Mouse (Mus musculus) intestine, embryonic 16.5 days (tissue): ENCODE measurements at regions not wholly inside any gene's neighbourhood (a gene's known extent, or its start where the extent isn't known, plus 50 kb on each side); places are given as distances from the start of the nearest gene placed in this dataset.

Experiments used
- ATAC-seq: fragments of 200-750 bp; cut with Nextera tagmentation; 2 replicates; pipeline ENCODE4 v1.8.0; 2017; ENCODE audit warnings: moderate TSS enrichment, moderate library complexity
- H3K27ac ChIP-seq: fragments of 300-500 bp; sonication (generic); 2 replicates; pipeline ENCODE4 v1.5.1; 2014; ENCODE audit warnings: mild to moderate bottlenecking, low read length
- H3K27me3 ChIP-seq: fragments of 300-500 bp; sonication (generic); replicated peaks from 2 replicates; pipeline ENCODE4 v1.6.1; 2014; ENCODE audit warnings: low read length, control low read depth, mixed read lengths; ENCODE audit not compliant: control insufficient read depth, insufficient read depth
- H3K36me3 ChIP-seq: fragments of 300-500 bp; sonication (generic); 2 replicates; pipeline ENCODE4 v1.6.1; 2014; ENCODE audit warnings: low read length, control low read depth; ENCODE audit not compliant: control insufficient read depth, insufficient read depth
- H3K4me1 ChIP-seq: fragments of 300-500 bp; sonication (generic); 2 replicates; pipeline ENCODE4 v1.6.1; 2014; ENCODE audit warnings: low read length, control low read depth, mixed read lengths; ENCODE audit not compliant: control insufficient read depth, insufficient read depth
- H3K4me2 ChIP-seq: fragments of 300-500 bp; sonication (generic); 2 replicates; pipeline ENCODE4 v1.6.1; 2014; ENCODE audit warnings: low read depth, low read length, control low read depth
- H3K4me3 ChIP-seq: fragments of 300-500 bp; sonication (generic); 2 replicates; pipeline ENCODE4 v1.5.1; 2014; ENCODE audit warnings: mild to moderate bottlenecking, low read length
- H3K9ac ChIP-seq: fragments of 300-500 bp; sonication (generic); 2 replicates; pipeline ENCODE4 v1.6.1; 2014; ENCODE audit warnings: low read depth, low read length
- H3K9me3 ChIP-seq: fragments of 300-500 bp; sonication (generic); 2 replicates; pipeline ENCODE4 v1.6.1; 2016; ENCODE audit warnings: low read length, control low read depth; ENCODE audit not compliant: control insufficient read depth
- WGBS: fragments of 180-500 bp; shearing (Covaris S2); extraction: QIAGEN DNeasy Blood & Tissue Kit; methylation state at CpG from one replicate; pipeline ENCODE4 v1.1.7; 2014; 5-methylcytosine and 5-hydroxymethylcytosine counted together

- no peak for ATAC-seq
- Histone ChIP-seq H3K27ac (no peak overlapping the region), H3K4me2 (no peak overlapping the region), H3K4me3 (no peak overlapping the region), H3K9me3 (no peaks in the 10 kb centered on the region), H3K27me3 (no peaks in the 10 kb centered on the region), H3K36me3 (no peaks in the 10 kb centered on the region), H3K4me1 (no peaks in the 10 kb centered on the region), H3K9ac (no peak overlapping the region)
- whole genome bisulfite sequencing: 78% methylated on average over 4 of the region's 4 CpGs
These were observed 190.6 kb upstream of the Tapt1 start for GRCm38 (mm10) chr5:44416844-44417589.

DNA sequence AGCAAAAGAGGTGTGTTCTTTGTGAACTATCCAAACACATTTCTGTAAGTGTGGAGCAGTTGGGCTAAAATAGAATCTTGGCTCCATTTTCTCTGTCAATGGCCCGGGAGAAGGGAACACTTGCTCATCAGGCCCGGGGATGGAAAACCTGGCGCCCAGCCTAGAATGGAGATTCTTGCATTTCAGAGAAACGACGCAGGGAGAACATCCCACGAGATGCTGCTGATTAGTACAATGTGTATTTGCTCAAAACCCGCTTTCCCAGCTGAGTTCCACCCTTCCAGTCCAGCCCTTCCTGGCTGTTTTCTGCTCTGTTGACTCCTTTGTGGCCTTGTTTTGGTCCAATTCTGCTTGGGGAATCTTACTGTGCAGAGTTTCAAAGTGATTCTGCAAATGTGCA lies 188.0 kb upstream of the Tapt1 start:
- H3K27ac ChIP-seq: peak overlapping the region; percentile 64; the same call in 1 of the 2 replicates

DNA sequence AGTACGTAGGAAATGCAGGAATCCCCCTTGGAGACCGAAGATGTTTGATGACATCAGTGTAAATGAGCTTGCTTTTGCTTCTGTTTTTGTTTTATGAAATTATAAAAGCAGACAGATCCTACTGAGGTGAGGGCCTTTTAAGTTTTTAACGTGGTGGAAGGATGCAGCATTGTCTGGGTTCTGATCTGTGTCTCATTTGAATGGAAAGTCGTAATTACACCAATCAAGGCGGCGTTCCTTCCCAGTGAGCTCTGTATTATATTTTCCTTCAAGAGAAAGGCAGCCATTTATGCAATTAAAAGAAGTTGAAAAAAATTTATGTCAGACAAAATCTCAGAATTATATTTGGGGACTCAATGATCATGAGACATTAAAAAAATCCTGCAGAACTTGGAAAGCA lies 176.9 kb upstream of the Tapt1 start:
- H3K27me3 ChIP-seq: no peaks in the 10 kb centered on the region
- H3K4me3 ChIP-seq: no peak overlapping the region
- H3K4me1 ChIP-seq: no peaks in the 10 kb centered on the region
- ATAC-seq: no peak
- no peak overlapping the region for H3K27ac ChIP-seq
- H3K4me2 ChIP-seq: no peak overlapping the region
- H3K9me3 ChIP-seq: no peaks in the 10 kb centered on the region
- H3K36me3 ChIP-seq: no peaks in the 10 kb centered on the region
- whole genome bisulfite sequencing: 76% methylated on average over 6 of the region's 6 CpGs
- no peak overlapping the region for H3K9ac ChIP-seq

More for the DNA sequence above, 188.0 kb upstream of the Tapt1 start:
- no peak overlapping the region for H3K4me3 ChIP-seq
- no peaks in the 10 kb centered on the region for H3K9me3 ChIP-seq
- H3K27me3 ChIP-seq: no peaks in the 10 kb centered on the region
- no peaks in the 10 kb centered on the region for H3K4me1 ChIP-seq
- ATAC-seq: peak; percentile 55; the same call in 1 of the 2 replicates
- H3K9ac ChIP-seq: no peak overlapping the region
- no peak overlapping the region for H3K4me2 ChIP-seq
- no peaks in the 10 kb centered on the region for H3K36me3 ChIP-seq
- 39% methylated on average over 7 of the region's 7 CpGs for WGBS

DNA sequence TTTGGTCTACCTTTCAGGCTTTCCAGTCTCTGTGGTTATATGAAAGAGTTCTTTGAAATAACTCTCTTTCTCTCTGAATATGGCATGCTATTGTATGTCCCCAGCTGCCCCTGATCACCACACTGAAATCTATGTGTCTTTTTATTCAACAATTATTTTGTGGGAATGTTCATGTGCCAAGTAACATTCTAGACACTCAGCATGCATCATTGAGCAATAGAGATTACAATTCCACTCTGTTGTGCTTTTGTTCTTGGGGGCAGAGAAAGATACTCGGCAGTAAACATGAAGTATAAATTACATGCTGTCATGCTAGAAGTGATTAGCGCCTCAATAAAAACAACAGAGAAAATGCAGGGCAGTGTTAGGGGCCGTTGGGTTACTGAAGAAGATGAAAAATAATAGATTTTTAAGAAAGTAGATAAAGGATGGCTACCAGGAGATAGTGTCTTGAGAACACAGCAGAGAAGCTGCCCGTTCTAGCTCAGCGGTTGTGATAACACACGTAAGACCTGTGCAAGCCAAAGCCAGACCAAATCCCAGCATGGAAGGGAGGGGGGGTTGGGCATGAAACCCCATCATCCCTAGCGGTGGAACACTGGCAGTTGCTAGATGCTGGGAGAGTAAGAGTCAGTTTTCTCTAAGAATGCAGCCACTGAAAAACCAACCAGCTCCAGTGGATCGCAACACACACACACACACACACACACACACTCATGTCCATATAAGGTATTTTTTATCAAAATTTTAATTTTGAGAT lies 174.3 kb upstream of the Tapt1 start:
- Histone ChIP-seq H3K4me1 (no peaks in the 10 kb centered on the region), H3K27me3 (no peaks in the 10 kb centered on the region), H3K4me3 (no peak overlapping the region), H3K4me2 (no peak overlapping the region), H3K27ac (no peak overlapping the region), H3K9ac (no peak overlapping the region), H3K36me3 (no peaks in the 10 kb centered on the region), H3K9me3 (no peaks in the 10 kb centered on the region)
- WGBS: 76% methylated on average over 8 of the region's 8 CpGs
- no peak for ATAC-seq

- no peak for ATAC-seq
- no peaks in the 10 kb centered on the region for H3K27me3 ChIP-seq
- no peak overlapping the region for H3K4me3 ChIP-seq
- 50% methylated on average over 6 of the region's 6 CpGs for WGBS
- no peak overlapping the region for H3K4me2 ChIP-seq
- H3K9me3 ChIP-seq: no peaks in the 10 kb centered on the region
- no peaks in the 10 kb centered on the region for H3K36me3 ChIP-seq
- H3K27ac ChIP-seq: no peak overlapping the region
- no peaks in the 10 kb centered on the region for H3K4me1 ChIP-seq
- no peak overlapping the region for H3K9ac ChIP-seq
These were observed 160.9 kb upstream of the Tapt1 start for GRCm38 (mm10) chr5:44387237-44387810.

- Histone ChIP-seq H3K4me3 (no peak overlapping the region), H3K9me3 (no peaks in the 10 kb centered on the region), H3K4me2 (no peak overlapping the region), H3K9ac (no peak overlapping the region), H3K36me3 (no peaks in the 10 kb centered on the region), H3K4me1 (no peaks in the 10 kb centered on the region), H3K27me3 (no peaks in the 10 kb centered on the region), H3K27ac (no peak overlapping the region)
- no peak for ATAC-seq
- WGBS: 47% methylated on average over 6 of the region's 6 CpGs
These were observed 159.8 kb upstream of the Tapt1 start for GRCm38 (mm10) chr5:44386176-44386575.

GRCm38 (mm10) chr5:44383049-44383448 lies 156.6 kb upstream of the Tapt1 start:
- Histone ChIP-seq H3K4me2 (no peak overlapping the region), H3K27ac (no peak overlapping the region), H3K36me3 (no peaks in the 10 kb centered on the region), H3K4me3 (no peak overlapping the region), H3K9me3 (no peaks in the 10 kb centered on the region), H3K27me3 (no peaks in the 10 kb centered on the region), H3K4me1 (no peaks in the 10 kb centered on the region), H3K9ac (no peak overlapping the region)
- ATAC-seq: no peak

GRCm38 (mm10) chr5:44370006-44370405 lies 143.6 kb upstream of the Tapt1 start:
- 24% methylated on average over 4 of the region's 4 CpGs for WGBS
- no peak overlapping the region for H3K4me3 ChIP-seq
- no peaks in the 10 kb centered on the region for H3K9me3 ChIP-seq
- H3K4me1 ChIP-seq: no peaks in the 10 kb centered on the region
- H3K9ac ChIP-seq: no peak overlapping the region
- no peak overlapping the region for H3K27ac ChIP-seq
- ATAC-seq: peak; percentile 79
- H3K4me2 ChIP-seq: no peak overlapping the region
- no peaks in the 10 kb centered on the region for H3K27me3 ChIP-seq
- no peaks in the 10 kb centered on the region for H3K36me3 ChIP-seq

GRCm38 (mm10) chr5:44352324-44352723 lies 125.9 kb upstream of the Tapt1 start:
- Histone ChIP-seq H3K9me3 (no peaks in the 10 kb centered on the region), H3K36me3 (no peaks in the 10 kb centered on the region), H3K27me3 (no peaks in the 10 kb centered on the region), H3K9ac (no peak overlapping the region), H3K4me1 (no peaks in the 10 kb centered on the region), H3K27ac (no peak overlapping the region), H3K4me3 (no peak overlapping the region), H3K4me2 (no peak overlapping the region)
- 95% methylated on average over 1 of the region's 1 CpGs for WGBS
- no peak for ATAC-seq
